Mouse (Mus musculus): ENCODE data around the gene Lhfpl3.

Gene Lhfpl3

GRCm38 (mm10) chr5:22928746-22929145 is 182.9 kb downstream of the Lhfpl3 start:
- DNase-seq (ENCODE audit: low spot score in 2 of 2): no peak

GRCm38 (mm10) chr5:22943306-22943705 is 197.4 kb downstream of the Lhfpl3 start:
- DNase-seq (ENCODE audit: low spot score in 2 of 2): no peak

- DNase-seq (ENCODE audit: low spot score in 2 of 2): no peak
These were observed 217.4 kb downstream of the Lhfpl3 start for GRCm38 (mm10) chr5:22963300-22963699.

- DNase-seq (ENCODE audit: low spot score in 2 of 2): no peak
These were observed 240.9 kb downstream of the Lhfpl3 start for GRCm38 (mm10) chr5:22986771-22987170.

GRCm38 (mm10) chr5:22999811-23000210 is 254.0 kb downstream of the Lhfpl3 start:
- no peak for DNase-seq (ENCODE audit: low spot score in 2 of 2)

GRCm38 (mm10) chr5:23003123-23003797 is 257.4 kb downstream of the Lhfpl3 start:
- DNase-seq (ENCODE audit: low spot score in 2 of 2): no peak

- DNase-seq (ENCODE audit: low spot score in 2 of 2): no peak
These were observed 260.3 kb downstream of the Lhfpl3 start for GRCm38 (mm10) chr5:23006207-23006606.

GRCm38 (mm10) chr5:23010460-23010859 is 264.6 kb downstream of the Lhfpl3 start:
- no peak for DNase-seq (ENCODE audit: low spot score in 2 of 2)

- no peak for DNase-seq (ENCODE audit: low spot score in 2 of 2)
These were observed 268.1 kb downstream of the Lhfpl3 start for GRCm38 (mm10) chr5:23013997-23014396.

- DNase-seq (ENCODE audit: low spot score in 2 of 2): no peak
These were observed 269.9 kb downstream of the Lhfpl3 start for GRCm38 (mm10) chr5:23015587-23016335.

GRCm38 (mm10) chr5:23034944-23035726 is 289.3 kb downstream of the Lhfpl3 start:
- no peak for DNase-seq (ENCODE audit: low spot score in 2 of 2)

GRCm38 (mm10) chr5:23035727-23036029 is 289.8 kb downstream of the Lhfpl3 start:
- no peak for DNase-seq (ENCODE audit: low spot score in 2 of 2)

- DNase-seq (ENCODE audit: low spot score in 2 of 2): no peak
These were observed 294.6 kb downstream of the Lhfpl3 start for GRCm38 (mm10) chr5:23040429-23040828.

GRCm38 (mm10) chr5:23042862-23043261 is 297.0 kb downstream of the Lhfpl3 start:
- no peak for DNase-seq (ENCODE audit: low spot score in 2 of 2)

GRCm38 (mm10) chr5:23049083-23049663 is 303.3 kb downstream of the Lhfpl3 start:
- no peak for DNase-seq (ENCODE audit: low spot score in 2 of 2)

GRCm38 (mm10) chr5:23051458-23051857 is 305.6 kb downstream of the Lhfpl3 start:
- no peak for DNase-seq (ENCODE audit: low spot score in 2 of 2)

GRCm38 (mm10) chr5:23094894-23095293 is 349.0 kb downstream of the Lhfpl3 start:
- DNase-seq (ENCODE audit: low spot score in 2 of 2): no peak

- DNase-seq (ENCODE audit: low spot score in 2 of 2): no peak
These were observed 360.7 kb downstream of the Lhfpl3 start for GRCm38 (mm10) chr5:23106536-23106935.

- DNase-seq (ENCODE audit: low spot score in 2 of 2): no peak
These were observed 365.4 kb downstream of the Lhfpl3 start for GRCm38 (mm10) chr5:23111307-23111706.

GRCm38 (mm10) chr5:23114249-23114648 is 368.4 kb downstream of the Lhfpl3 start:
- no peak for DNase-seq (ENCODE audit: low spot score in 2 of 2)

GRCm38 (mm10) chr5:23126851-23127250 is 381.0 kb downstream of the Lhfpl3 start:
- DNase-seq (ENCODE audit: low spot score in 2 of 2): no peak

GRCm38 (mm10) chr5:23140183-23140921 is 394.5 kb downstream of the Lhfpl3 start:
- no peak for DNase-seq (ENCODE audit: low spot score in 2 of 2)
